Comparison of ENCODE assay signal across 9 mouse cellular contexts in the genomic region with DNA sequence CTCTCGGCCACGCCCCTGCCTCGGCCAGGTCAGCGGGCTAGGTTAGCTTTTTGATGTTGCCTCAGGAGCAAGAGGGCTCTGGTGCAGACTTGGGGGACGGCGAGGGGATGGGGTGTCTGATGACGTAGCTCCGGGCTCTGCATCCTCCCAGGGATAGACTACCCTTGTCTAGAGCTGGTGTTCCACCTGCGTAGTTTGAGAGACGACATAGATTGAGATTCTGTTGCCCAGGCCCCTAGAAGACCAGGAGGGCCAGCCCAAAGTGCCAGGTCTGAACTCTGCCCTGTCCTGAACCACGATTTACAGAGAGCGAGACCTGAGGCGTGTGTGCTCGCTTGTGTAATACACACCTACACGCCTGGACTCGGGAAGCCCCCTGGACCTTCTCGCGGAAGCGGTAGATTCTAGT. TPM values are rescaled to one million over a fixed set of nuclear protein-coding genes. Genes with fewer than 3 reads are reported as not detected.
DNase-seq lines count a peak whose midpoint lies in the region; ATAC-seq and TF ChIP-seq lines count a peak whose summit lies in the region.
"Had no signal": no experiment of that assay in that cellular context is flagged by ENCODE, and none has a peak within 500 bp of the region (broad histone marks: within the 10 kb centered on the region; RNA-seq: fewer than 3 reads in every experiment).

No protein-coding gene starts in this region.

- no peak for ATAC-seq in kidney, embryonic 14.5 days (ENCODE audit: low FRiP score, low TSS enrichment)
- ATAC-seq in hindbrain, embryonic 14.5 days (ENCODE audit: low FRiP score), result no peak
- ATAC-seq in midbrain, embryonic 15.5 days (replicated peaks), result peak; percentile 95

- peak overlapping the region; percentile 52 for H3K9ac ChIP-seq in kidney, embryonic 14.5 days (ENCODE audit: low read depth, low read length)
- H3K9ac ChIP-seq in hindbrain, embryonic 14.5 days, result peak overlapping the region; percentile 60
- H3K9ac ChIP-seq in midbrain, embryonic 15.5 days, result peak overlapping the region; percentile 38

- no peaks in the 10 kb centered on the region for H3K4me1 ChIP-seq in kidney, embryonic 14.5 days (ENCODE audit: control insufficient read depth, insufficient read depth, low read length)
- peaks cover 9% of the 10 kb centered on the region for H3K4me1 ChIP-seq in bone marrow macrophage, adult 2 months (ENCODE audit: control insufficient read depth, insufficient read depth, low read length)
- peaks cover 7% of the 10 kb centered on the region for H3K4me1 ChIP-seq in hindbrain, embryonic 14.5 days (replicated peaks; ENCODE audit: control insufficient read depth, insufficient read depth, low read length)
- H3K4me1 ChIP-seq in midbrain, embryonic 15.5 days, result 0 out of 2 replicates have a peak, but pooled peaks cover 6% of the 10 kb centered on the region

- 6% methylated on average over 19 of the region's 19 CpGs for WGBS in kidney, embryonic 14.5 days
- 2% methylated on average over 19 of the region's 19 CpGs for WGBS in hindbrain, embryonic 14.5 days
- WGBS in midbrain, embryonic 15.5 days, result 4% methylated on average over 19 of the region's 19 CpGs

- H3K36me3 ChIP-seq in kidney, embryonic 14.5 days (ENCODE audit: control insufficient read depth, insufficient read depth, low read length), result no peaks in the 10 kb centered on the region
- H3K36me3 ChIP-seq in hindbrain, embryonic 14.5 days (replicated peaks; ENCODE audit: control insufficient read depth, insufficient read depth), result no peaks in the 10 kb centered on the region
- H3K36me3 ChIP-seq in midbrain, embryonic 15.5 days (replicated peaks), result no peaks in the 10 kb centered on the region

- no peak overlapping the region for H3K27ac ChIP-seq in kidney, embryonic 14.5 days (ENCODE audit: low read depth, low read length)
- H3K27ac ChIP-seq in bone marrow macrophage, adult 2 months (ENCODE audit: insufficient read depth, low read depth, low read length), result no peak overlapping the region
- H3K27ac ChIP-seq in hindbrain, embryonic 14.5 days, result no peak overlapping the region
- H3K27ac ChIP-seq in midbrain, embryonic 15.5 days, result peak overlapping the region; percentile 20; the same call in 1 of the 2 replicates

- peak overlapping the region; percentile 80 for H3K4me3 ChIP-seq in kidney, embryonic 14.5 days (ENCODE audit: low read length)
- H3K4me3 ChIP-seq in bone marrow macrophage, adult 2 months (ENCODE audit: insufficient read depth, low read length), result peak overlapping the region; percentile 67
- H3K4me3 ChIP-seq in hindbrain, embryonic 14.5 days (replicated peaks; ENCODE audit: low read length), result peak overlapping the region; percentile 88
- peak overlapping the region; percentile 80 for H3K4me3 ChIP-seq in midbrain, embryonic 15.5 days

- H3K4me2 ChIP-seq in kidney, embryonic 14.5 days (replicated peaks; ENCODE audit: low read depth, low read length), result peak overlapping the region; percentile 74
- H3K4me2 ChIP-seq in hindbrain, embryonic 14.5 days (replicated peaks), result peak overlapping the region; percentile 92
- peak overlapping the region; percentile 72 for H3K4me2 ChIP-seq in midbrain, embryonic 15.5 days

- no peak for TF ChIP-seq POLR2A in bone marrow macrophage, adult 2 months (IDR thresholded peaks at IDR 0.05; ENCODE audit: borderline replicate concordance, low read depth, low read length)

- TF ChIP-seq CTCF in bone marrow macrophage, adult 2 months (IDR thresholded peaks at IDR 0.05; ENCODE audit: low read depth, low read length), result no peak

- H3K9me3 ChIP-seq in kidney, embryonic 14.5 days (ENCODE audit: control insufficient read depth, low read length), result no peaks in the 10 kb centered on the region
- no peaks in the 10 kb centered on the region for H3K9me3 ChIP-seq in hindbrain, embryonic 14.5 days (ENCODE audit: control insufficient read depth, low read length)
- H3K9me3 ChIP-seq in midbrain, embryonic 15.5 days, result no peaks in the 10 kb centered on the region

- H3K27me3 ChIP-seq in kidney, embryonic 14.5 days (ENCODE audit: control insufficient read depth, insufficient read depth, low read length), result no peaks in the 10 kb centered on the region
- H3K27me3 ChIP-seq in hindbrain, embryonic 14.5 days (ENCODE audit: control insufficient read depth, insufficient read depth, low read length), result no peaks in the 10 kb centered on the region
- H3K27me3 ChIP-seq in midbrain, embryonic 15.5 days (replicated peaks), result no peaks in the 10 kb centered on the region
- H3K27me3 ChIP-seq: Patski had no signal

- no peak for DNase-seq in kidney, postnatal 25 days
- DNase-seq in hindbrain, embryonic 14.5 days (ENCODE audit: low spot score), result no peak
- DNase-seq in adrenal gland, adult (ENCODE audit: inconsistent age in 2 of 2, low spot score in 1 of 2), result no peak
- no peak for DNase-seq in yolk sac, embryonic 10.5 days (ENCODE audit: low spot score)
- no peak for DNase-seq in right cerebral cortex, postnatal 36 days (ENCODE audit: low spot score in 2 of 2)

RNA-seq across cellular contexts. Expression of gene Zfand6, which starts 0.3 kb away (rescaled TPM):
- polyA plus RNA-seq in kidney, embryonic 14.5 days (2014; fragmentation: Nextera tagmentation; extraction: Ambion mirVana), result 167 and 180 TPM in 2 replicates
- 195 and 199 TPM in 2 replicates for polyA plus RNA-seq in bone marrow macrophage, adult 2 months (2012; ENCODE audit: insufficient read depth, insufficient read length, missing spikeins)
- polyA plus RNA-seq in hindbrain, embryonic 14.5 days (2014; fragmentation: Nextera tagmentation; extraction: Ambion mirVana), result 196 and 217 TPM in 2 replicates
- polyA plus RNA-seq in midbrain, embryonic 15.5 days (2015; fragmentation: Nextera tagmentation; extraction: Ambion mirVana), result 171 and 178 TPM in 2 replicates
